In genomic region chr10:125773541-125773940, GRCm38 (mm10) we compare ENCODE assay signal across 10 mouse cellular contexts.
"Had no signal": no experiment of that assay in that cellular context is flagged by ENCODE, and none has a peak within 500 bp of the region (broad histone marks: within the 10 kb centered on the region; RNA-seq: fewer than 3 reads in every experiment).

No protein-coding gene starts in this region.

- H3K9ac ChIP-seq: liver, embryonic 13.5 days; liver, postnatal 0 days; midbrain, embryonic 12.5 days had no signal

- H3K9me3 ChIP-seq: liver, embryonic 13.5 days; midbrain, embryonic 12.5 days had no signal

- H3K4me2 ChIP-seq: liver, embryonic 13.5 days; midbrain, embryonic 12.5 days had no signal

- ATAC-seq: liver, postnatal 0 days had no signal

- H3K27me3 ChIP-seq: liver, embryonic 13.5 days; midbrain, embryonic 12.5 days had no signal

- H3K27ac ChIP-seq: liver, embryonic 13.5 days; midbrain, embryonic 12.5 days had no signal

- H3K4me3 ChIP-seq: liver, embryonic 13.5 days; midbrain, embryonic 12.5 days had no signal

- H3K4me1 ChIP-seq: liver, embryonic 13.5 days had no signal

- H3K36me3 ChIP-seq: liver, embryonic 13.5 days; midbrain, embryonic 12.5 days had no signal

- DNase-seq: kidney, adult 18-20 months; kidney, postnatal 10 days; kidney, postnatal 4 days; liver; liver, embryonic 13.5 days; liver, postnatal 0 days; lung, postnatal 4 days; right cerebral cortex, postnatal 14 days; thymus, postnatal 36 days had no signal
